Mouse (Mus musculus) ES-Bruce4 (cell line): ENCODE results near the gene Ckb. TPM values are rescaled to one million over a fixed set of nuclear protein-coding genes. Genes with fewer than 3 reads are reported as not detected.

Experiments used
- H3K27ac ChIP-seq: 2 replicates; pipeline ENCODE4 v1.5.1; 2012; ENCODE audit warnings: low read length, inconsistent platforms; ENCODE audit not compliant: insufficient read depth
- H3K27me3 ChIP-seq: 2 replicates; pipeline ENCODE4 v1.6.1; 2012; ENCODE audit warnings: mild to moderate bottlenecking, low read length, inconsistent platforms; ENCODE audit not compliant: control insufficient read depth, poor library complexity, insufficient read depth, severe bottlenecking
- H3K36me3 ChIP-seq: 2 replicates; pipeline ENCODE4 v1.6.1; 2012; ENCODE audit warnings: inconsistent platforms, mild to moderate bottlenecking, low read length, moderate library complexity; ENCODE audit not compliant: control insufficient read depth, poor library complexity, insufficient read depth, severe bottlenecking
- H3K4me1 ChIP-seq: one replicate; pipeline ENCODE4 v1.8.1; 2011; ENCODE audit warnings: low read length; ENCODE audit not compliant: control insufficient read depth, insufficient read depth
- H3K4me3 ChIP-seq: 2 replicates; pipeline ENCODE4 v1.5.1; 2011; ENCODE audit warnings: low read depth, mild to moderate bottlenecking, low read length
- H3K9ac ChIP-seq: 2 replicates; pipeline ENCODE4 v1.6.1; 2012; ENCODE audit warnings: low read depth, mild to moderate bottlenecking, inconsistent platforms; ENCODE audit not compliant: poor library complexity, severe bottlenecking
- H3K9me3 ChIP-seq: replicated peaks from 2 replicates; pipeline ENCODE4 v1.6.1; 2012; ENCODE audit warnings: mild to moderate bottlenecking, low read length, inconsistent platforms; ENCODE audit not compliant: control insufficient read depth, poor library complexity, insufficient read depth, severe bottlenecking
- CTCF ChIP-seq: IDR thresholded peaks from one replicate; pipeline ENCODE4 v1.8.1; 2011; ENCODE audit warnings: low read depth, low read length
- EP300 ChIP-seq: IDR thresholded peaks from 2 replicates; pipeline ENCODE4 v1.6.1; 2011; ENCODE audit warnings: low read depth, low read length; ENCODE audit not compliant: insufficient read depth
- POLR2A ChIP-seq: IDR thresholded peaks from one replicate; pipeline ENCODE4 v1.8.1; 2011; ENCODE audit warnings: low read length; ENCODE audit not compliant: insufficient read depth
- polyA plus RNA-seq: library from polyadenylated mRNA; stranded (reverse); fragments of >200 nt; gene quantifications from 2 replicates; pipeline ENCODE4 v1.2.4, GENCODE M21; 2011; ENCODE audit warnings: low read depth; ENCODE audit not compliant: missing spikeins, insufficient read depth, insufficient read length

Ckb gene
- polyA plus RNA-seq, 1 experiment, result 140 TPM

- Histone ChIP-seq H3K4me1 (peaks cover 4% of the 10 kb centered on the region), H3K4me3 (no peak overlapping the region), H3K27ac (no peak overlapping the region), H3K36me3 (no peaks in the 10 kb centered on the region), H3K9me3 (no peaks in the 10 kb centered on the region), H3K27me3 (no peaks in the 10 kb centered on the region), H3K9ac (no peak overlapping the region)
- no peak for TF ChIP-seq CTCF
- no peak for TF ChIP-seq POLR2A
- TF ChIP-seq EP300, result no peak
These were observed 2.8 kb upstream of the Ckb start for GRCm38 (mm10) chr12:111674850-111675486.

- Histone ChIP-seq H3K36me3 (no peaks in the 10 kb centered on the region), H3K9ac (no peak overlapping the region), H3K27ac (no peak overlapping the region), H3K4me1 (peaks cover 6% of the 10 kb centered on the region), H3K9me3 (no peaks in the 10 kb centered on the region), H3K27me3 (no peaks in the 10 kb centered on the region), H3K4me3 (peak overlapping the region; percentile 54)
- TF ChIP-seq POLR2A (no peak), CTCF (no peak), EP300 (no peak)
These were observed 443 bp upstream of the Ckb start for GRCm38 (mm10) chr12:111672581-111672980.

- peak overlapping the region; percentile 64 for H3K9ac ChIP-seq
- no peaks in the 10 kb centered on the region for H3K9me3 ChIP-seq
- no peak overlapping the region for H3K27ac ChIP-seq
- H3K4me3 ChIP-seq, result peak overlapping the region; percentile 68
- no peaks in the 10 kb centered on the region for H3K36me3 ChIP-seq
- peaks cover 2% of the 10 kb centered on the region for H3K4me1 ChIP-seq
- TF ChIP-seq EP300 (no peak), CTCF (no peak), POLR2A (no peak)
- H3K27me3 ChIP-seq, result no peaks in the 10 kb centered on the region
These were observed 671 bp downstream of the Ckb start for GRCm38 (mm10) chr12:111671431-111671902.

GRCm38 (mm10) chr12:111670976-111671375 is 1.2 kb downstream of the Ckb start:
- peaks cover 2% of the 10 kb centered on the region for H3K4me1 ChIP-seq
- H3K9me3 ChIP-seq, result no peaks in the 10 kb centered on the region
- no peaks in the 10 kb centered on the region for H3K27me3 ChIP-seq
- H3K36me3 ChIP-seq, result no peaks in the 10 kb centered on the region
- peak overlapping the region; percentile 64 for H3K9ac ChIP-seq
- peak overlapping the region; percentile 68 for H3K4me3 ChIP-seq
- no peak overlapping the region for H3K27ac ChIP-seq
- no peak for TF ChIP-seq POLR2A
- TF ChIP-seq EP300, result no peak
- TF ChIP-seq CTCF, result no peak

GRCm38 (mm10) chr12:111670371-111670971 is 1.7 kb downstream of the Ckb start:
- Histone ChIP-seq H3K9me3 (no peaks in the 10 kb centered on the region), H3K36me3 (no peaks in the 10 kb centered on the region), H3K27me3 (no peaks in the 10 kb centered on the region), H3K27ac (no peak overlapping the region), H3K9ac (peak overlapping the region; percentile 64), H3K4me3 (peak overlapping the region; percentile 68), H3K4me1 (peaks cover 2% of the 10 kb centered on the region)
- TF ChIP-seq EP300, result peak; percentile 54; the same call in 1 of the 2 replicates
- no peak for TF ChIP-seq CTCF

- H3K9me3 ChIP-seq, result no peaks in the 10 kb centered on the region
- no peak overlapping the region for H3K27ac ChIP-seq
- H3K27me3 ChIP-seq, result no peaks in the 10 kb centered on the region
- H3K9ac ChIP-seq, result no peak overlapping the region
- peak overlapping the region; percentile 68 for H3K4me3 ChIP-seq
- no peak for TF ChIP-seq EP300
- TF ChIP-seq CTCF, result no peak
- peaks cover 4% of the 10 kb centered on the region for H3K4me1 ChIP-seq
- H3K36me3 ChIP-seq, result no peaks in the 10 kb centered on the region
These were observed 2.2 kb downstream of the Ckb start for GRCm38 (mm10) chr12:111669961-111670360.
